In the genomic region with DNA sequence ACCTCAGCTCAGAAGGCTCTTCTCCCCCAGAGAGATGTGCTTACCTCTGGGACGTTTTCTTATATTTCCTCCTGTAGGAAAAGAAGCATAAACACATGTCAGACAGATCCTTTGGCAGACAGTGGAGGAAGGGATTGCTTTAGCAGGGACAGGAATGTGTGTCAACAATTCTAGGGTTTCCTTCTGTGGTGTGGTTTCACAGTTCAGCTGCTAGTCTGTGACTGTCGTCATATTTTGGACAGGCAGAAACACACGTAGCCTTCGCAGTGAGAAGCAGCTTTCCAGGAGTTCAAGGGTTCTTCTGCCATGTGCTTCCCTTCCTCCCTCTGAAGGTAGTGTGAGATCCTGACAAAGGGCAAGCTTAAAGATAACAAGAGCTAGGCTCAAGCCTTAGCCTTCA, we compare ENCODE assay signal across 24 mouse cellular contexts.
DNase-seq lines count a peak whose midpoint lies in the region; ATAC-seq and TF ChIP-seq lines count a peak whose summit lies in the region.
"Had no signal": no experiment of that assay in that cellular context is flagged by ENCODE, and none has a peak within 500 bp of the region (broad histone marks: within the 10 kb centered on the region; RNA-seq: fewer than 3 reads in every experiment).

No protein-coding gene starts in this region.

- intact Hi-C loops in heart, postnatal 25 days (cut with DNase I), result no loop called here

- H3K79me2 ChIP-seq in myocyte (ENCODE audit: control insufficient read depth, insufficient read depth), result no peaks in the 10 kb centered on the region

- ATAC-seq in heart, embryonic 11.5 days (replicated peaks; ENCODE audit: insufficient number of reproducible peaks, low FRiP score, low TSS enrichment), result 0 out of 2 replicates have a peak, but pooled peaks have one; percentile 26
- peak; percentile 58 for ATAC-seq in limb, embryonic 13.5 days (ENCODE audit: low FRiP score, low read depth)
- ATAC-seq in midbrain, embryonic 15.5 days (replicated peaks), result no peak
- ATAC-seq: CD4-positive, CD25-positive, alpha-beta regulatory T cell, adult 4 months; forebrain, embryonic 14.5 days; hindbrain, embryonic 16.5 days had no signal

- H3K27me3 ChIP-seq in heart, embryonic 11.5 days (ENCODE audit: control insufficient read depth, insufficient read depth, low read length), result no peaks in the 10 kb centered on the region
- H3K27me3 ChIP-seq in limb, embryonic 13.5 days, result no peaks in the 10 kb centered on the region
- H3K27me3 ChIP-seq in limb, embryonic 10.5 days (ENCODE audit: low read depth, poor library complexity, severe bottlenecking), result no peaks in the 10 kb centered on the region
- H3K27me3 ChIP-seq in myocyte (ENCODE audit: control insufficient read depth, insufficient read depth, insufficient read length), result no peaks in the 10 kb centered on the region
- H3K27me3 ChIP-seq in midbrain, embryonic 15.5 days (replicated peaks), result no peaks in the 10 kb centered on the region
- H3K27me3 ChIP-seq: embryonic facial prominence, embryonic 15.5 days; hindbrain, embryonic 13.5 days had no signal

- H3ac ChIP-seq in myocyte (ENCODE audit: control insufficient read depth, insufficient read length), result no peak overlapping the region

- TF ChIP-seq POLR2A in myocyte (IDR thresholded peaks at IDR 0.05; ENCODE audit: insufficient read length, low read depth), result no peak

- H3K4me2 ChIP-seq in heart, embryonic 11.5 days, result no peak overlapping the region
- no peak overlapping the region for H3K4me2 ChIP-seq in limb, embryonic 13.5 days (replicated peaks)
- H3K4me2 ChIP-seq in myocyte (ENCODE audit: low read depth), result peak overlapping the region; percentile 6
- no peak overlapping the region for H3K4me2 ChIP-seq in midbrain, embryonic 15.5 days
- H3K4me2 ChIP-seq: embryonic facial prominence, embryonic 15.5 days; hindbrain, embryonic 13.5 days had no signal

- H3K9ac ChIP-seq in heart, embryonic 11.5 days (ENCODE audit: low read depth, low read length), result no peak overlapping the region
- H3K9ac ChIP-seq in limb, embryonic 13.5 days, result no peak overlapping the region
- no peak overlapping the region for H3K9ac ChIP-seq in midbrain, embryonic 15.5 days
- H3K9ac ChIP-seq: embryonic facial prominence, embryonic 15.5 days; hindbrain, embryonic 13.5 days had no signal

- no peaks in the 10 kb centered on the region for H3K36me3 ChIP-seq in heart, embryonic 11.5 days (ENCODE audit: control insufficient read depth, insufficient read depth, low read length)
- H3K36me3 ChIP-seq in limb, embryonic 13.5 days, result no peaks in the 10 kb centered on the region
- H3K36me3 ChIP-seq in limb, embryonic 10.5 days, result no peaks in the 10 kb centered on the region
- H3K36me3 ChIP-seq in myocyte (ENCODE audit: control insufficient read depth, insufficient read depth), result no peaks in the 10 kb centered on the region
- H3K36me3 ChIP-seq in midbrain, embryonic 15.5 days (replicated peaks), result no peaks in the 10 kb centered on the region
- H3K36me3 ChIP-seq: embryonic facial prominence, embryonic 15.5 days; heart, embryonic 10.5 days; hindbrain, embryonic 10.5 days; hindbrain, embryonic 13.5 days had no signal

- no peak overlapping the region for H3K4me3 ChIP-seq in heart, embryonic 11.5 days (ENCODE audit: low read depth, low read length)
- H3K4me3 ChIP-seq in limb, embryonic 13.5 days, result no peak overlapping the region
- H3K4me3 ChIP-seq in limb, embryonic 10.5 days, result no peak overlapping the region
- no peak overlapping the region for H3K4me3 ChIP-seq in myocyte
- H3K4me3 ChIP-seq in midbrain, embryonic 15.5 days, result no peak overlapping the region
- H3K4me3 ChIP-seq: embryonic facial prominence, embryonic 15.5 days; heart, adult 2 months; heart, embryonic 10.5 days; hindbrain, embryonic 10.5 days; hindbrain, embryonic 13.5 days had no signal

- 61% methylated on average over 4 of the region's 4 CpGs for WGBS in heart, embryonic 11.5 days (ENCODE audit: insufficient replicate concordance)
- WGBS in limb, embryonic 13.5 days, result 55% methylated on average over 4 of the region's 4 CpGs
- 77% methylated on average over 4 of the region's 4 CpGs for WGBS in limb, embryonic 10.5 days
- WGBS in midbrain, embryonic 15.5 days, result 77% methylated on average over 4 of the region's 4 CpGs

- H3K27ac ChIP-seq in heart, embryonic 11.5 days (ENCODE audit: low read depth, low read length), result no peak overlapping the region
- no peak overlapping the region for H3K27ac ChIP-seq in limb, embryonic 13.5 days
- H3K27ac ChIP-seq in limb, embryonic 10.5 days, result no peak overlapping the region
- H3K27ac ChIP-seq in midbrain, embryonic 15.5 days, result no peak overlapping the region
- H3K27ac ChIP-seq: embryonic facial prominence, embryonic 15.5 days; heart, adult 2 months; heart, embryonic 10.5 days; hindbrain, embryonic 10.5 days; hindbrain, embryonic 13.5 days had no signal

- no peak for DNase-seq in heart, postnatal 25 days (ENCODE audit: low spot score)
- no peak for DNase-seq in limb, embryonic 10.5 days (ENCODE audit: low spot score)
- DNase-seq: adrenal gland, adult 2 months; adrenal gland, postnatal 14 days; cerebellum, adult 11 months; cerebellum, adult 2 months; cerebellum, adult 9-11 months; cerebellum, postnatal 25 days; embryo, embryonic 11 days; gastrocnemius, postnatal 10 days; gastrocnemius, postnatal 36 days; heart, adult 2 months; heart, postnatal 36 days had no signal

- H3K9me3 ChIP-seq in heart, embryonic 11.5 days (replicated peaks; ENCODE audit: control insufficient read depth, low read length), result no peaks in the 10 kb centered on the region
- no peaks in the 10 kb centered on the region for H3K9me3 ChIP-seq in limb, embryonic 13.5 days
- no peaks in the 10 kb centered on the region for H3K9me3 ChIP-seq in limb, embryonic 10.5 days (replicated peaks)
- H3K9me3 ChIP-seq in midbrain, embryonic 15.5 days, result no peaks in the 10 kb centered on the region
- H3K9me3 ChIP-seq: embryonic facial prominence, embryonic 15.5 days; heart, embryonic 10.5 days; hindbrain, embryonic 10.5 days; hindbrain, embryonic 13.5 days had no signal

- H3K4me1 ChIP-seq in heart, embryonic 11.5 days (ENCODE audit: control insufficient read depth, insufficient read depth, low read length), result no peaks in the 10 kb centered on the region
- 0 out of 2 replicates have a peak, but pooled peaks cover 6% of the 10 kb centered on the region for H3K4me1 ChIP-seq in limb, embryonic 13.5 days
- H3K4me1 ChIP-seq in limb, embryonic 10.5 days, result no peaks in the 10 kb centered on the region
- no peaks in the 10 kb centered on the region for H3K4me1 ChIP-seq in midbrain, embryonic 15.5 days
- H3K4me1 ChIP-seq: hindbrain, embryonic 10.5 days; hindbrain, embryonic 13.5 days had no signal

TF ChIP-seq in myocyte, 11 proteins besides CTCF, POLR2A, EP300 and RAD21:
- no peak for TF ChIP-seq SRF (IDR thresholded peaks at IDR 0.05; ENCODE audit: control insufficient read depth, insufficient read length, low read depth)
- peak in 2 of 3 experiments; percentile 48 to 58 for TF ChIP-seq MYOG (IDR thresholded peaks at IDR 0.05; ENCODE audit: control insufficient read depth in 1 of 3, insufficient read depth in 1 of 3, insufficient read length in 2 of 3, low read depth in 2 of 3)
- TF ChIP-seq TCF12 (IDR thresholded peaks at IDR 0.05; ENCODE audit: insufficient read depth, poor library complexity, severe bottlenecking), result peak; percentile 20
- TF ChIP-seq MYOD1 (IDR thresholded peaks at IDR 0.05; ENCODE audit: control insufficient read depth in 1 of 3, insufficient read length in 2 of 3, low read depth in 2 of 3), result peak in 2 of 3 experiments; percentile 20 to 32
